Mouse (Mus musculus): ENCODE measurements around the gene Ksr1.

GRCm38 (mm10) chr11:79015660-79016215 is 130.5 kb downstream of the Ksr1 start:
- TF ChIP-seq POLR2A (IDR thresholded peaks at IDR 0.05; ENCODE audit: low read depth, low read length) (no peak), RAD21 (IDR thresholded peaks at IDR 0.05; ENCODE audit: low read depth, low read length) (no peak), RCOR1 (conservative IDR thresholded peaks at IDR 0.05; ENCODE audit: low read depth, low read length) (no peak), KAT2A (IDR thresholded peaks at IDR 0.05; ENCODE audit: insufficient replicate concordance, low read length) (no peak), GABPA (IDR thresholded peaks at IDR 0.05; ENCODE audit: insufficient replicate concordance, low read depth, low read length) (no peak), CTCF (conservative IDR thresholded peaks at IDR 0.05 in 1 of 2, IDR thresholded peaks at IDR 0.05 in 1 of 2; ENCODE audit: low read depth in 2 of 2, low read length in 2 of 2) (no peak), EP300 (IDR thresholded peaks at IDR 0.05; ENCODE audit: low read length) (no peak), TBP (conservative IDR thresholded peaks at IDR 0.05; ENCODE audit: low read depth, low read length) (no peak)
